Mouse (Mus musculus): ENCODE measurements around the gene Rab3il1. TPM values are rescaled to one million over a fixed set of nuclear protein-coding genes. Genes with fewer than 3 reads are reported as not detected.

Rab3il1 gene
- total and polyA plus RNA-seq, 2 experiments: 3.1 to 3.8 TPM

- Histone ChIP-seq H3K27me3 (ENCODE audit: control insufficient read depth, insufficient read depth, low read length) (no peaks in the 10 kb centered on the region), H3K27ac (replicated peaks; ENCODE audit: insufficient read depth, low read depth, low read length) (peak overlapping the region; percentile 0; the same call in 1 of the 2 replicates), H3K4me1 (ENCODE audit: control insufficient read depth, insufficient read depth, low read length) (peaks cover 30% of the 10 kb centered on the region), H3K4me3 (ENCODE audit: insufficient read depth, low read depth, low read length) (no peak overlapping the region), H3K36me3 (ENCODE audit: control insufficient read depth, insufficient read depth, low read length) (peaks cover 4% of the 10 kb centered on the region), H3K9ac (ENCODE audit: low read depth, low read length) (no peak overlapping the region), H3K79me2 (ENCODE audit: control insufficient read depth, insufficient read depth, low read length) (no peaks in the 10 kb centered on the region)
- DNase-seq (ENCODE audit: extremely low read depth, low read depth, low spot score): peak; percentile 59
- TF ChIP-seq CTCF (IDR thresholded peaks at IDR 0.05; ENCODE audit: low read depth, low read length) (no peak), POLR2A (IDR thresholded peaks at IDR 0.05; ENCODE audit: extremely low read depth, insufficient read depth, low read length) (no peak)
- WGBS: 55% methylated on average over 6 of the region's 6 CpGs
These were observed 53.0 kb downstream of the Rab3il1 start for GRCm38 (mm10) chr19:10054361-10055075.

- TF ChIP-seq CTCF (IDR thresholded peaks at IDR 0.05; ENCODE audit: low read depth, low read length): no peak
- TF ChIP-seq POLR2A (IDR thresholded peaks at IDR 0.05; ENCODE audit: extremely low read depth, insufficient read depth, low read length): no peak
These were observed 53.8 kb downstream of the Rab3il1 start for GRCm38 (mm10) chr19:10055261-10055660.

GRCm38 (mm10) chr19:10055783-10056660 lies 54.6 kb downstream of the Rab3il1 start:
- peaks cover 4% of the 10 kb centered on the region for H3K36me3 ChIP-seq (ENCODE audit: control insufficient read depth, insufficient read depth, low read length)
- no peaks in the 10 kb centered on the region for H3K27me3 ChIP-seq (ENCODE audit: control insufficient read depth, insufficient read depth, low read length)
- TF ChIP-seq POLR2A (IDR thresholded peaks at IDR 0.05; ENCODE audit: extremely low read depth, insufficient read depth, low read length) (peak; percentile 5; the same call in 1 of the 2 replicates), CTCF (IDR thresholded peaks at IDR 0.05; ENCODE audit: low read depth, low read length) (peak; percentile 32; the same call in 1 of the 2 replicates)
- H3K27ac ChIP-seq (replicated peaks; ENCODE audit: insufficient read depth, low read depth, low read length): peak overlapping the region; percentile 48
- peak; percentile 87 for DNase-seq (ENCODE audit: extremely low read depth, low read depth, low spot score)
- peaks cover 36% of the 10 kb centered on the region for H3K4me1 ChIP-seq (ENCODE audit: control insufficient read depth, insufficient read depth, low read length)
- H3K9ac ChIP-seq (ENCODE audit: low read depth, low read length): peak overlapping the region; percentile 24
- H3K4me3 ChIP-seq (ENCODE audit: insufficient read depth, low read depth, low read length): no peak overlapping the region
- H3K79me2 ChIP-seq (ENCODE audit: control insufficient read depth, insufficient read depth, low read length): no peaks in the 10 kb centered on the region
- WGBS: 40% methylated on average over 22 of the region's 22 CpGs

More at GRCm38 (mm10) chr19:10055261-10055660, 53.8 kb downstream of the Rab3il1 start:
- H3K9ac ChIP-seq (ENCODE audit: low read depth, low read length): no peak overlapping the region
- H3K36me3 ChIP-seq (ENCODE audit: control insufficient read depth, insufficient read depth, low read length): peaks cover 4% of the 10 kb centered on the region
- H3K4me1 ChIP-seq (ENCODE audit: control insufficient read depth, insufficient read depth, low read length): peaks cover 34% of the 10 kb centered on the region
- H3K4me3 ChIP-seq (ENCODE audit: insufficient read depth, low read depth, low read length): no peak overlapping the region
- peak overlapping the region; percentile 11; the same call in 1 of the 2 replicates for H3K27ac ChIP-seq (replicated peaks; ENCODE audit: insufficient read depth, low read depth, low read length)
- no peak for DNase-seq (ENCODE audit: extremely low read depth, low read depth, low spot score)
- H3K27me3 ChIP-seq (ENCODE audit: control insufficient read depth, insufficient read depth, low read length): no peaks in the 10 kb centered on the region
- 64% methylated on average over 3 of the region's 3 CpGs for WGBS
- H3K79me2 ChIP-seq (ENCODE audit: control insufficient read depth, insufficient read depth, low read length): no peaks in the 10 kb centered on the region

GRCm38 (mm10) chr19:10056686-10057085 lies 55.2 kb downstream of the Rab3il1 start:
- Histone ChIP-seq H3K36me3 (ENCODE audit: control insufficient read depth, insufficient read depth, low read length) (peaks cover 7% of the 10 kb centered on the region), H3K27ac (replicated peaks; ENCODE audit: insufficient read depth, low read depth, low read length) (peak overlapping the region; percentile 48), H3K9ac (ENCODE audit: low read depth, low read length) (peak overlapping the region; percentile 24), H3K27me3 (ENCODE audit: control insufficient read depth, insufficient read depth, low read length) (no peaks in the 10 kb centered on the region), H3K4me1 (ENCODE audit: control insufficient read depth, insufficient read depth, low read length) (peaks cover 42% of the 10 kb centered on the region), H3K4me3 (ENCODE audit: insufficient read depth, low read depth, low read length) (no peak overlapping the region), H3K79me2 (ENCODE audit: control insufficient read depth, insufficient read depth, low read length) (no peaks in the 10 kb centered on the region)
- 58% methylated on average over 3 of the region's 3 CpGs for WGBS
- TF ChIP-seq POLR2A (IDR thresholded peaks at IDR 0.05; ENCODE audit: extremely low read depth, insufficient read depth, low read length) (no peak), CTCF (IDR thresholded peaks at IDR 0.05; ENCODE audit: low read depth, low read length) (no peak)
- peak; percentile 48 for DNase-seq (ENCODE audit: extremely low read depth, low read depth, low spot score)

GRCm38 (mm10) chr19:10057486-10058351 lies 56.2 kb downstream of the Rab3il1 start:
- H3K4me1 ChIP-seq (ENCODE audit: control insufficient read depth, insufficient read depth, low read length): peaks cover 51% of the 10 kb centered on the region
- peak overlapping the region; percentile 40 for H3K9ac ChIP-seq (ENCODE audit: low read depth, low read length)
- WGBS: 21% methylated on average over 11 of the region's 11 CpGs
- TF ChIP-seq POLR2A (IDR thresholded peaks at IDR 0.05; ENCODE audit: extremely low read depth, insufficient read depth, low read length) (no peak), CTCF (IDR thresholded peaks at IDR 0.05; ENCODE audit: low read depth, low read length) (peak; percentile 6; the same call in 1 of the 2 replicates)
- peak overlapping the region; percentile 4; the same call in 1 of the 2 replicates for H3K4me3 ChIP-seq (ENCODE audit: insufficient read depth, low read depth, low read length)
- H3K36me3 ChIP-seq (ENCODE audit: control insufficient read depth, insufficient read depth, low read length): peaks cover 15% of the 10 kb centered on the region
- DNase-seq (ENCODE audit: extremely low read depth, low read depth, low spot score): peak; percentile 95
- H3K27me3 ChIP-seq (ENCODE audit: control insufficient read depth, insufficient read depth, low read length): no peaks in the 10 kb centered on the region
- no peaks in the 10 kb centered on the region for H3K79me2 ChIP-seq (ENCODE audit: control insufficient read depth, insufficient read depth, low read length)
- H3K27ac ChIP-seq (replicated peaks; ENCODE audit: insufficient read depth, low read depth, low read length): peak overlapping the region; percentile 94
